Comparison of ENCODE assay signal across 7 mouse cellular contexts in the genomic region with DNA sequence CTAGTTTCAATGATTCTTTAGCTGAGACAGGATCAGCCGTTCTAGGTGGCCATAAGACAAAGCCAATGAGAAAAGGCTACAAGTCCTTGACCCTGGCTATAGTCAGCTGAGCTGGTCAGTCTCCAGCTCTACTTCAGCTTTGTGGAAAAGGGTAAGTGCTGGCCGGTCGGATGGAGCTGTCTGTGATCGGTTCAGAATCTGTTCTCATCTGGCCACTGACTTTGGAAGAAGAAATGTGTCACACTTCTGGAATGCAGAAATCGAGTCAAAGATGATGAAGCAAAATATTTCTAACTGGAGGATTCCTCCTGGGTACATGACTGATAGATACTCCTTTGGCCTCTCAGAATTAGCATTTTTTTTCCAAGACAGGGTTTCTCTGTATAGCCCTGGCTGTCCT.
"Had no signal": no experiment of that assay in that cellular context is flagged by ENCODE, and none has a peak within 500 bp of the region (broad histone marks: within the 10 kb centered on the region; RNA-seq: fewer than 3 reads in every experiment).

No protein-coding gene starts in this region.

- DNase-seq: kidney, postnatal 10 days; kidney, postnatal 4 days; liver; liver, embryonic 13.5 days; liver, postnatal 0 days; retina, postnatal 1 day; thymus, postnatal 4 days had no signal
